Mouse (Mus musculus) myocyte (in vitro differentiated cells): ENCODE measurements at regions not wholly inside any gene's neighbourhood (a gene's known extent, or its start where the extent isn't known, plus 50 kb on each side); places are given as distances from the start of the nearest gene placed in this dataset.

ENCODE experiments used
- H3K27me3 ChIP-seq: one replicate; pipeline ENCODE4 v1.6.1; 2011; ENCODE audit not compliant: control insufficient read depth, insufficient read depth, insufficient read length
- H3K36me3 ChIP-seq: one replicate; pipeline ENCODE4 v1.6.1; 2011; ENCODE audit not compliant: control insufficient read depth, insufficient read depth
- H3K4me2 ChIP-seq: one replicate; pipeline ENCODE4 v1.6.1; 2011; ENCODE audit warnings: low read depth, control low read depth
- H3K4me3 ChIP-seq: one replicate; pipeline ENCODE4 v1.5.1; 2011; ENCODE audit warnings: mild to moderate bottlenecking, control low read depth, moderate library complexity
- H3K79me2 ChIP-seq: one replicate; pipeline ENCODE4 v1.6.1; 2011; ENCODE audit not compliant: control insufficient read depth, insufficient read depth
- H3ac ChIP-seq: one replicate; pipeline ENCODE4 v1.6.1; 2011; ENCODE audit not compliant: control insufficient read depth, insufficient read length
- CEBPB ChIP-seq: IDR thresholded peaks from 2 replicates; pipeline ENCODE4 v1.6.1; 2011; ENCODE audit warnings: mild to moderate bottlenecking, moderate library complexity; ENCODE audit not compliant: poor library complexity, insufficient read depth, severe bottlenecking
- E2F4 ChIP-seq: IDR thresholded peaks from one replicate; pipeline ENCODE4 v1.6.1; 2011; ENCODE audit warnings: mild to moderate bottlenecking, control low read depth, moderate library complexity; ENCODE audit not compliant: insufficient read depth
- MAX ChIP-seq: IDR thresholded peaks from one replicate; pipeline ENCODE4 v1.6.1; 2011; ENCODE audit warnings: low read depth, mild to moderate bottlenecking, control low read depth
- MYOD1 ChIP-seq, 3 experiments: IDR thresholded peaks; one replicate each; pipeline ENCODE4 v1.6.1; 2011; ENCODE audit warnings: control low read depth in 2 of 3, low read depth in 2 of 3, mild to moderate bottlenecking in 2 of 3, moderate library complexity in 1 of 3; ENCODE audit not compliant: insufficient read length in 2 of 3, control insufficient read depth in 1 of 3
- MYOG ChIP-seq, 3 experiments: IDR thresholded peaks; one replicate each; pipeline ENCODE4 v1.6.1; 2011; ENCODE audit warnings: control low read depth in 2 of 3, low read depth in 2 of 3, mild to moderate bottlenecking in 2 of 3; ENCODE audit not compliant: insufficient read length in 2 of 3, control insufficient read depth in 1 of 3, insufficient read depth in 1 of 3
- POLR2A ChIP-seq: IDR thresholded peaks from one replicate; pipeline ENCODE4 v1.6.1; 2011; ENCODE audit warnings: low read depth, mild to moderate bottlenecking, control low read depth, moderate library complexity; ENCODE audit not compliant: insufficient read length
- POLR2AphosphoS2 ChIP-seq: IDR thresholded peaks from one replicate; pipeline ENCODE4 v1.6.1; 2011; ENCODE audit warnings: low read depth, control low read depth; ENCODE audit not compliant: insufficient read length
- REST ChIP-seq: IDR thresholded peaks from one replicate; pipeline ENCODE4 v1.6.1; 2011; ENCODE audit warnings: mild to moderate bottlenecking, control low read depth, moderate library complexity; ENCODE audit not compliant: insufficient read depth, insufficient read length
- SRF ChIP-seq: IDR thresholded peaks from one replicate; pipeline ENCODE4 v1.6.1; 2011; ENCODE audit warnings: low read depth; ENCODE audit not compliant: control insufficient read depth, insufficient read length
- TCF12 ChIP-seq: IDR thresholded peaks from one replicate; pipeline ENCODE4 v1.6.1; 2011; ENCODE audit warnings: mild to moderate bottlenecking, control low read depth; ENCODE audit not compliant: poor library complexity, insufficient read depth, severe bottlenecking
- TCF3 ChIP-seq: IDR thresholded peaks from one replicate; pipeline ENCODE4 v1.6.1; 2011; ENCODE audit warnings: low read depth, control low read depth; ENCODE audit not compliant: insufficient read length
- USF1 ChIP-seq: IDR thresholded peaks from one replicate; pipeline ENCODE4 v1.6.1; 2011; ENCODE audit warnings: low read depth, mild to moderate bottlenecking, control low read depth, moderate library complexity

- no peaks in the 10 kb centered on the region for H3K27me3 ChIP-seq
- H3K79me2 ChIP-seq = no peaks in the 10 kb centered on the region
- TF ChIP-seq SRF (no peak), MYOG (IDR thresholded peaks at IDR 0.05; ENCODE audit: control insufficient read depth in 1 of 3, insufficient read depth in 1 of 3, insufficient read length in 2 of 3, low read depth in 2 of 3) (no peak), POLR2A (no peak), E2F4 (no peak), REST (no peak), POLR2AphosphoS2 (no peak), USF1 (no peak), TCF12 (no peak), MAX (no peak), TCF3 (no peak), CEBPB (no peak), MYOD1 (IDR thresholded peaks at IDR 0.05; ENCODE audit: control insufficient read depth in 1 of 3, insufficient read length in 2 of 3, low read depth in 2 of 3) (no peak)
- H3K4me3 ChIP-seq = no peak overlapping the region
- no peak overlapping the region for H3K4me2 ChIP-seq
- no peaks in the 10 kb centered on the region for H3K36me3 ChIP-seq
- H3ac ChIP-seq = no peak overlapping the region
Measured at GRCm38 (mm10) chr2:75048071-75048470, 222.5 kb downstream of the Mtx2 start.

- Histone ChIP-seq H3K4me3 (no peak overlapping the region), H3K27me3 (peaks cover 23% of the 10 kb centered on the region), H3K36me3 (no peaks in the 10 kb centered on the region), H3ac (no peak overlapping the region), H3K4me2 (peak overlapping the region; percentile 60), H3K79me2 (no peaks in the 10 kb centered on the region)
- no peak for TF ChIP-seq POLR2AphosphoS2
- TF ChIP-seq MYOG (IDR thresholded peaks at IDR 0.05; ENCODE audit: control insufficient read depth in 1 of 3, insufficient read depth in 1 of 3, insufficient read length in 2 of 3, low read depth in 2 of 3) = no peak
- no peak for TF ChIP-seq TCF12
- TF ChIP-seq MYOD1 (IDR thresholded peaks at IDR 0.05; ENCODE audit: control insufficient read depth in 1 of 3, insufficient read length in 2 of 3, low read depth in 2 of 3) = no peak
Measured at GRCm38 (mm10) chr2:75054474-75055186, 229.0 kb downstream of the Mtx2 start.

GRCm38 (mm10) chr2:75055187-75055543, 229.6 kb downstream of the Mtx2 start:
- Histone ChIP-seq H3ac (no peak overlapping the region), H3K36me3 (no peaks in the 10 kb centered on the region), H3K27me3 (peaks cover 28% of the 10 kb centered on the region), H3K4me2 (peak overlapping the region; percentile 60), H3K4me3 (no peak overlapping the region), H3K79me2 (no peaks in the 10 kb centered on the region)
- TF ChIP-seq E2F4 = no peak

- Histone ChIP-seq H3K27me3 (peaks cover 48% of the 10 kb centered on the region), H3K4me2 (no peak overlapping the region), H3K79me2 (no peaks in the 10 kb centered on the region), H3K36me3 (no peaks in the 10 kb centered on the region), H3ac (no peak overlapping the region), H3K4me3 (no peak overlapping the region)
- no peak for TF ChIP-seq USF1
- TF ChIP-seq MYOD1 (IDR thresholded peaks at IDR 0.05; ENCODE audit: control insufficient read depth in 1 of 3, insufficient read length in 2 of 3, low read depth in 2 of 3) = no peak
- no peak for TF ChIP-seq E2F4
- TF ChIP-seq REST = no peak
- TF ChIP-seq CEBPB = no peak
- TF ChIP-seq POLR2AphosphoS2 = no peak
- TF ChIP-seq MYOG (IDR thresholded peaks at IDR 0.05; ENCODE audit: control insufficient read depth in 1 of 3, insufficient read depth in 1 of 3, insufficient read length in 2 of 3, low read depth in 2 of 3) = no peak
- TF ChIP-seq TCF3 = no peak
- no peak for TF ChIP-seq MAX
- no peak for TF ChIP-seq TCF12
- TF ChIP-seq SRF = no peak
- no peak for TF ChIP-seq POLR2A
Measured at GRCm38 (mm10) chr2:75061009-75061408, 235.4 kb downstream of the Mtx2 start.

GRCm38 (mm10) chr2:75061456-75062188, 236.0 kb downstream of the Mtx2 start:
- Histone ChIP-seq H3K4me3 (no peak overlapping the region), H3K36me3 (no peaks in the 10 kb centered on the region), H3K4me2 (no peak overlapping the region), H3K27me3 (peaks cover 43% of the 10 kb centered on the region), H3ac (no peak overlapping the region), H3K79me2 (no peaks in the 10 kb centered on the region)
- TF ChIP-seq TCF12 = no peak
- no peak for TF ChIP-seq REST
- no peak for TF ChIP-seq USF1
- no peak for TF ChIP-seq MYOG (IDR thresholded peaks at IDR 0.05; ENCODE audit: control insufficient read depth in 1 of 3, insufficient read depth in 1 of 3, insufficient read length in 2 of 3, low read depth in 2 of 3)
- TF ChIP-seq CEBPB = no peak
- no peak for TF ChIP-seq TCF3
- no peak for TF ChIP-seq POLR2A
- TF ChIP-seq MAX = no peak
- no peak for TF ChIP-seq E2F4
- no peak for TF ChIP-seq SRF
- TF ChIP-seq POLR2AphosphoS2 = no peak
- no peak for TF ChIP-seq MYOD1 (IDR thresholded peaks at IDR 0.05; ENCODE audit: control insufficient read depth in 1 of 3, insufficient read length in 2 of 3, low read depth in 2 of 3)
